Mouse (Mus musculus) intestine, embryonic 15.5 days (tissue): ENCODE measurements around the gene Coro7. TPM values are rescaled to one million over a fixed set of nuclear protein-coding genes. Genes with fewer than 3 reads are reported as not detected.

Experiments
- ATAC-seq: fragments of 200-750 bp; cut with Nextera tagmentation; 2 replicates; pipeline ENCODE4 v1.8.0; 2017; ENCODE audit warnings: moderate TSS enrichment, moderate library complexity
- H3K27ac ChIP-seq: fragments of 300-500 bp; sonication (generic); 2 replicates; pipeline ENCODE4 v1.5.1; 2015; ENCODE audit warnings: mild to moderate bottlenecking, inconsistent platforms
- H3K27me3 ChIP-seq: fragments of 300-500 bp; sonication (generic); replicated peaks from 2 replicates; pipeline ENCODE4 v1.6.1; 2015; ENCODE audit warnings: inconsistent platforms
- H3K36me3 ChIP-seq: fragments of 300-500 bp; sonication (generic); 2 replicates; pipeline ENCODE4 v1.6.1; 2015; ENCODE audit warnings: inconsistent platforms
- H3K4me1 ChIP-seq: fragments of 300-500 bp; sonication (generic); replicated peaks from 2 replicates; pipeline ENCODE4 v1.6.1; 2015; ENCODE audit warnings: inconsistent platforms
- H3K4me2 ChIP-seq: fragments of 300-500 bp; sonication (generic); replicated peaks from 2 replicates; pipeline ENCODE4 v1.6.1; 2015; ENCODE audit warnings: mild to moderate bottlenecking, inconsistent platforms
- H3K4me3 ChIP-seq: fragments of 300-500 bp; sonication (generic); replicated peaks from 2 replicates; pipeline ENCODE4 v1.5.1; 2015; ENCODE audit warnings: inconsistent platforms
- H3K9ac ChIP-seq: fragments of 300-500 bp; sonication (generic); 2 replicates; pipeline ENCODE4 v1.6.1; 2015; ENCODE audit warnings: inconsistent platforms
- H3K9me3 ChIP-seq: fragments of 300-500 bp; sonication (generic); 2 replicates; pipeline ENCODE4 v1.6.1; 2016; ENCODE audit warnings: inconsistent platforms
- WGBS: fragments of 180-500 bp; shearing (Covaris S2); methylation state at CpG from one replicate; pipeline ENCODE4 v1.1.7; 2015; 5-methylcytosine and 5-hydroxymethylcytosine counted together
- polyA plus RNA-seq: library from polyadenylated mRNA; unstranded; fragments of >200 nt; fragmentation: Nextera tagmentation; extraction: Ambion mirVana; gene quantifications from 2 replicates; pipeline ENCODE4 v1.2.1, GENCODE M21; 2015

The Coro7 gene
- polyA plus RNA-seq, 1 experiment from 2014 or later, result 23.2 TPM

GRCm38 (mm10) chr16:4654706-4655105, 24.9 kb downstream of the Coro7 start:
- Histone ChIP-seq H3K9me3 (no peaks in the 10 kb centered on the region), H3K27me3 (no peaks in the 10 kb centered on the region), H3K36me3 (peaks cover 14% of the 10 kb centered on the region), H3K9ac (no peak overlapping the region), H3K4me1 (peaks cover 47% of the 10 kb centered on the region), H3K4me2 (no peak overlapping the region), H3K4me3 (no peak overlapping the region), H3K27ac (no peak overlapping the region)
- peak; percentile 7; the same call in 1 of the 2 replicates for ATAC-seq
- WGBS, result 81% methylated on average over 10 of the region's 10 CpGs

GRCm38 (mm10) chr16:4652707-4653416, 26.7 kb downstream of the Coro7 start:
- Histone ChIP-seq H3K4me1 (peaks cover 41% of the 10 kb centered on the region), H3K36me3 (peaks cover 31% of the 10 kb centered on the region), H3K4me3 (no peak overlapping the region), H3K9me3 (no peaks in the 10 kb centered on the region), H3K27ac (no peak overlapping the region; the same call in 1 of the 2 replicates), H3K9ac (no peak overlapping the region), H3K27me3 (no peaks in the 10 kb centered on the region), H3K4me2 (no peak overlapping the region)
- WGBS, result 64% methylated on average over 4 of the region's 4 CpGs
- ATAC-seq, result no peak

GRCm38 (mm10) chr16:4651624-4652023, 28.0 kb downstream of the Coro7 start:
- H3K36me3 ChIP-seq, result peaks cover 31% of the 10 kb centered on the region
- 72% methylated on average over 7 of the region's 7 CpGs for WGBS
- H3K4me1 ChIP-seq, result peaks cover 47% of the 10 kb centered on the region

GRCm38 (mm10) chr16:4651081-4651480, 28.5 kb downstream of the Coro7 start:
- no peaks in the 10 kb centered on the region for H3K9me3 ChIP-seq
- ATAC-seq, result no peak
- H3K4me3 ChIP-seq, result no peak overlapping the region
- 96% methylated on average over 1 of the region's 1 CpGs for WGBS
- no peak overlapping the region for H3K4me2 ChIP-seq
- H3K36me3 ChIP-seq, result peaks cover 31% of the 10 kb centered on the region
- H3K4me1 ChIP-seq, result peaks cover 44% of the 10 kb centered on the region
- no peak overlapping the region for H3K27ac ChIP-seq
- no peaks in the 10 kb centered on the region for H3K27me3 ChIP-seq
- H3K9ac ChIP-seq, result no peak overlapping the region

More at GRCm38 (mm10) chr16:4651624-4652023, 28.0 kb downstream of the Coro7 start:
- no peak overlapping the region for H3K4me3 ChIP-seq
- no peaks in the 10 kb centered on the region for H3K9me3 ChIP-seq
- H3K4me2 ChIP-seq, result no peak overlapping the region
- H3K27ac ChIP-seq, result no peak overlapping the region
- no peak overlapping the region for H3K9ac ChIP-seq
- ATAC-seq, result no peak
- H3K27me3 ChIP-seq, result no peaks in the 10 kb centered on the region

GRCm38 (mm10) chr16:4650161-4650560, 29.4 kb downstream of the Coro7 start:
- 85% methylated on average over 3 of the region's 3 CpGs for WGBS
- Histone ChIP-seq H3K27ac (no peak overlapping the region), H3K9me3 (no peaks in the 10 kb centered on the region), H3K4me1 (peaks cover 42% of the 10 kb centered on the region), H3K36me3 (peaks cover 31% of the 10 kb centered on the region), H3K4me2 (no peak overlapping the region), H3K4me3 (no peak overlapping the region), H3K27me3 (no peaks in the 10 kb centered on the region), H3K9ac (no peak overlapping the region)
- no peak for ATAC-seq

- H3K4me3 ChIP-seq, result no peak overlapping the region
- no peak overlapping the region for H3K9ac ChIP-seq
- H3K27ac ChIP-seq, result no peak overlapping the region
- 92% methylated on average over 11 of the region's 11 CpGs for WGBS
- H3K27me3 ChIP-seq, result no peaks in the 10 kb centered on the region
- H3K4me1 ChIP-seq, result peaks cover 37% of the 10 kb centered on the region
- ATAC-seq, result no peak
- no peaks in the 10 kb centered on the region for H3K9me3 ChIP-seq
- H3K36me3 ChIP-seq, result peaks cover 31% of the 10 kb centered on the region
- H3K4me2 ChIP-seq, result no peak overlapping the region
Measured at GRCm38 (mm10) chr16:4649692-4650091, 29.9 kb downstream of the Coro7 start.

GRCm38 (mm10) chr16:4649211-4649610, 30.4 kb downstream of the Coro7 start:
- no peak for ATAC-seq
- no peak overlapping the region for H3K4me2 ChIP-seq
- no peaks in the 10 kb centered on the region for H3K27me3 ChIP-seq
- H3K9ac ChIP-seq, result no peak overlapping the region
- peaks cover 42% of the 10 kb centered on the region for H3K4me1 ChIP-seq
- H3K4me3 ChIP-seq, result no peak overlapping the region
- 84% methylated on average over 5 of the region's 5 CpGs for WGBS
- no peaks in the 10 kb centered on the region for H3K9me3 ChIP-seq
- H3K36me3 ChIP-seq, result peaks cover 31% of the 10 kb centered on the region
- H3K27ac ChIP-seq, result no peak overlapping the region

GRCm38 (mm10) chr16:4648416-4649023, 31.1 kb downstream of the Coro7 start:
- no peak overlapping the region for H3K4me2 ChIP-seq
- 94% methylated on average over 28 of the region's 28 CpGs for WGBS
- H3K4me1 ChIP-seq, result peaks cover 49% of the 10 kb centered on the region
- no peak for ATAC-seq
- H3K9ac ChIP-seq, result no peak overlapping the region
- H3K27me3 ChIP-seq, result no peaks in the 10 kb centered on the region
- H3K9me3 ChIP-seq, result no peaks in the 10 kb centered on the region
- no peak overlapping the region for H3K4me3 ChIP-seq
- peaks cover 28% of the 10 kb centered on the region for H3K36me3 ChIP-seq
- H3K27ac ChIP-seq, result no peak overlapping the region

- Histone ChIP-seq H3K4me1 (peaks cover 53% of the 10 kb centered on the region), H3K36me3 (peaks cover 28% of the 10 kb centered on the region), H3K27ac (no peak overlapping the region), H3K9me3 (no peaks in the 10 kb centered on the region), H3K9ac (no peak overlapping the region), H3K27me3 (no peaks in the 10 kb centered on the region), H3K4me2 (no peak overlapping the region), H3K4me3 (no peak overlapping the region)
- no peak for ATAC-seq
- WGBS, result 63% methylated on average over 13 of the region's 13 CpGs
Measured at GRCm38 (mm10) chr16:4647651-4648141, 31.9 kb downstream of the Coro7 start.

- Histone ChIP-seq H3K27me3 (no peaks in the 10 kb centered on the region), H3K9me3 (no peaks in the 10 kb centered on the region), H3K4me1 (peaks cover 58% of the 10 kb centered on the region), H3K4me3 (no peak overlapping the region), H3K27ac (peak overlapping the region; percentile 28; the same call in 1 of the 2 replicates), H3K4me2 (no peak overlapping the region), H3K9ac (no peak overlapping the region), H3K36me3 (peaks cover 24% of the 10 kb centered on the region)
- ATAC-seq, result no peak
- WGBS, result 72% methylated on average over 4 of the region's 4 CpGs
Measured at GRCm38 (mm10) chr16:4646831-4647230, 32.7 kb downstream of the Coro7 start.

- Histone ChIP-seq H3K9ac (no peak overlapping the region), H3K4me2 (no peak overlapping the region), H3K4me1 (peaks cover 61% of the 10 kb centered on the region), H3K4me3 (no peak overlapping the region), H3K27me3 (no peaks in the 10 kb centered on the region), H3K27ac (no peak overlapping the region), H3K36me3 (peaks cover 24% of the 10 kb centered on the region), H3K9me3 (no peaks in the 10 kb centered on the region)
- WGBS, result 79% methylated on average over 4 of the region's 4 CpGs
- ATAC-seq, result no peak
Measured at GRCm38 (mm10) chr16:4645867-4646266, 33.7 kb downstream of the Coro7 start.

GRCm38 (mm10) chr16:4643670-4644419, 35.7 kb downstream of the Coro7 start:
- no peaks in the 10 kb centered on the region for H3K9me3 ChIP-seq
- H3K4me2 ChIP-seq, result peak overlapping the region; percentile 86
- H3K4me1 ChIP-seq, result peaks cover 67% of the 10 kb centered on the region
- ATAC-seq, result no peak
- 61% methylated on average over 11 of the region's 11 CpGs for WGBS
- H3K9ac ChIP-seq, result no peak overlapping the region
- H3K36me3 ChIP-seq, result peaks cover 8% of the 10 kb centered on the region
- H3K27me3 ChIP-seq, result no peaks in the 10 kb centered on the region
- 0 out of 2 replicates have a peak overlapping the region, but pooled peaks have one; percentile 87 for H3K27ac ChIP-seq
- no peak overlapping the region for H3K4me3 ChIP-seq
